15 mouse cellular contexts compared by ENCODE assay signal in genomic region chr17:73060224-73060896, GRCm38 (mm10). TPM values are rescaled to one million over a fixed set of nuclear protein-coding genes. Genes with fewer than 3 reads are reported as not detected.
DNase-seq lines count a peak whose midpoint lies in the region; ATAC-seq and TF ChIP-seq lines count a peak whose summit lies in the region.
"Had no signal": no experiment of that assay in that cellular context is flagged by ENCODE, and none has a peak within 500 bp of the region (broad histone marks: within the 10 kb centered on the region; RNA-seq: fewer than 3 reads in every experiment).

No protein-coding gene starts in this region.

- H3K27ac ChIP-seq in hindbrain, postnatal 0 days, result no peak overlapping the region
- H3K27ac ChIP-seq in hindbrain, embryonic 14.5 days, result no peak overlapping the region
- no peak overlapping the region for H3K27ac ChIP-seq in neural tube, embryonic 15.5 days (replicated peaks)
- peak overlapping the region; percentile 70 for H3K27ac ChIP-seq in kidney, postnatal 0 days
- H3K27ac ChIP-seq: limb, embryonic 12.5 days; midbrain, embryonic 12.5 days had no signal

- 27% methylated on average over 3 of the region's 3 CpGs for WGBS in hindbrain, postnatal 0 days
- WGBS in hindbrain, embryonic 14.5 days, result 47% methylated on average over 3 of the region's 3 CpGs
- 39% methylated on average over 3 of the region's 3 CpGs for WGBS in neural tube, embryonic 15.5 days
- 45% methylated on average over 3 of the region's 3 CpGs for WGBS in kidney, postnatal 0 days

- H3K4me2 ChIP-seq in hindbrain, postnatal 0 days (ENCODE audit: low read depth, low read length), result no peak overlapping the region
- H3K4me2 ChIP-seq in hindbrain, embryonic 14.5 days (replicated peaks), result no peak overlapping the region
- no peak overlapping the region for H3K4me2 ChIP-seq in neural tube, embryonic 15.5 days
- no peak overlapping the region for H3K4me2 ChIP-seq in kidney, postnatal 0 days (ENCODE audit: low read length)
- H3K4me2 ChIP-seq: heart, embryonic 11.5 days; limb, embryonic 12.5 days; midbrain, embryonic 12.5 days had no signal

- ATAC-seq in hindbrain, postnatal 0 days, result peak; percentile 76
- no peak for ATAC-seq in hindbrain, embryonic 14.5 days (ENCODE audit: low FRiP score)
- ATAC-seq in neural tube, embryonic 15.5 days (ENCODE audit: low FRiP score), result no peak
- ATAC-seq in kidney, postnatal 0 days (replicated peaks; ENCODE audit: low FRiP score, low read depth), result peak; percentile 77
- ATAC-seq: forebrain, embryonic 16.5 days had no signal

- peak; percentile 20 for DNase-seq in hindbrain, postnatal 0 days (ENCODE audit: low spot score)
- no peak for DNase-seq in hindbrain, embryonic 14.5 days (ENCODE audit: low spot score)
- peak; percentile 45 for DNase-seq in neural tube, embryonic 10.5 days (ENCODE audit: extremely low spot score, low spot score)
- peak; percentile 84 for DNase-seq in kidney, postnatal 0 days (ENCODE audit: low spot score)
- DNase-seq in yolk sac, embryonic 10.5 days (ENCODE audit: low spot score), result peak; percentile 6
- no peak for DNase-seq in gastrocnemius, postnatal 4 days (ENCODE audit: low spot score in 2 of 2)
- no peak for DNase-seq in urinary bladder, adult 18-20 months (ENCODE audit: low spot score in 2 of 2)
- DNase-seq: cerebellum, adult 11-12 months; layer of hippocampus, adult 9-11 months; right cerebral cortex, postnatal 14 days had no signal

- H3K4me3 ChIP-seq in hindbrain, postnatal 0 days (ENCODE audit: low read length), result no peak overlapping the region
- no peak overlapping the region for H3K4me3 ChIP-seq in hindbrain, embryonic 14.5 days (replicated peaks; ENCODE audit: low read length)
- no peak overlapping the region for H3K4me3 ChIP-seq in neural tube, embryonic 15.5 days (replicated peaks)
- no peak overlapping the region for H3K4me3 ChIP-seq in kidney, postnatal 0 days (replicated peaks; ENCODE audit: low read depth, low read length)
- H3K4me3 ChIP-seq: limb, embryonic 12.5 days; midbrain, embryonic 12.5 days had no signal

- H3K27me3 ChIP-seq in hindbrain, postnatal 0 days (ENCODE audit: insufficient read depth, low read length), result no peaks in the 10 kb centered on the region
- H3K27me3 ChIP-seq in hindbrain, embryonic 14.5 days (ENCODE audit: control insufficient read depth, insufficient read depth, low read length), result no peaks in the 10 kb centered on the region
- no peaks in the 10 kb centered on the region for H3K27me3 ChIP-seq in neural tube, embryonic 15.5 days (replicated peaks)
- no peaks in the 10 kb centered on the region for H3K27me3 ChIP-seq in kidney, postnatal 0 days (ENCODE audit: insufficient read depth, low read length)
- H3K27me3 ChIP-seq: limb, embryonic 12.5 days; midbrain, embryonic 12.5 days had no signal

- no peaks in the 10 kb centered on the region for H3K36me3 ChIP-seq in hindbrain, postnatal 0 days (ENCODE audit: insufficient read depth, low read length)
- no peaks in the 10 kb centered on the region for H3K36me3 ChIP-seq in hindbrain, embryonic 14.5 days (replicated peaks; ENCODE audit: control insufficient read depth, insufficient read depth)
- no peaks in the 10 kb centered on the region for H3K36me3 ChIP-seq in neural tube, embryonic 15.5 days
- no peaks in the 10 kb centered on the region for H3K36me3 ChIP-seq in kidney, postnatal 0 days (ENCODE audit: insufficient read depth, low read length)
- H3K36me3 ChIP-seq: limb, embryonic 12.5 days; midbrain, embryonic 12.5 days had no signal

- H3K4me1 ChIP-seq in hindbrain, postnatal 0 days (ENCODE audit: insufficient read depth, low read length), result 0 out of 2 replicates have a peak, but pooled peaks cover 8% of the 10 kb centered on the region
- no peaks in the 10 kb centered on the region for H3K4me1 ChIP-seq in hindbrain, embryonic 14.5 days (replicated peaks; ENCODE audit: control insufficient read depth, insufficient read depth, low read length)
- H3K4me1 ChIP-seq in neural tube, embryonic 15.5 days, result no peaks in the 10 kb centered on the region
- no peaks in the 10 kb centered on the region for H3K4me1 ChIP-seq in kidney, postnatal 0 days (replicated peaks; ENCODE audit: insufficient read depth, low read length)
- H3K4me1 ChIP-seq: midbrain, embryonic 12.5 days had no signal

- no peaks in the 10 kb centered on the region for H3K9me3 ChIP-seq in hindbrain, postnatal 0 days (ENCODE audit: low read length)
- no peaks in the 10 kb centered on the region for H3K9me3 ChIP-seq in hindbrain, embryonic 14.5 days (ENCODE audit: control insufficient read depth, low read length)
- H3K9me3 ChIP-seq in neural tube, embryonic 15.5 days (replicated peaks), result no peaks in the 10 kb centered on the region
- H3K9me3 ChIP-seq in kidney, postnatal 0 days (replicated peaks; ENCODE audit: low read length), result no peaks in the 10 kb centered on the region
- H3K9me3 ChIP-seq: limb, embryonic 12.5 days; midbrain, embryonic 12.5 days had no signal

- no peak for TF ChIP-seq CTCF in hindbrain, postnatal 0 days (IDR thresholded peaks at IDR 0.05; ENCODE audit: low read depth)
- TF ChIP-seq CTCF in kidney, postnatal 0 days (IDR thresholded peaks at IDR 0.05; ENCODE audit: low read depth), result no peak

- H3K9ac ChIP-seq in hindbrain, postnatal 0 days (replicated peaks; ENCODE audit: low read length), result no peak overlapping the region
- H3K9ac ChIP-seq in hindbrain, embryonic 14.5 days, result no peak overlapping the region
- H3K9ac ChIP-seq in neural tube, embryonic 15.5 days (replicated peaks), result no peak overlapping the region
- H3K9ac ChIP-seq in kidney, postnatal 0 days (ENCODE audit: low read depth, low read length), result no peak overlapping the region
- H3K9ac ChIP-seq: limb, embryonic 12.5 days; midbrain, embryonic 12.5 days had no signal

RNA-seq across cellular contexts. Expression of gene Lclat1, which starts 47.4 kb away (rescaled TPM):
- 37.1 and 47.7 TPM in 2 replicates for total RNA-seq in hindbrain, postnatal 0 days (2014; rRNA removed)
- 8.9 and 9.8 TPM in 2 replicates for polyA plus RNA-seq in hindbrain, postnatal 0 days (2015; fragmentation: Nextera tagmentation; extraction: Ambion mirVana)
- 21.2 and 26.6 TPM in 2 replicates for polyA plus RNA-seq in hindbrain, embryonic 14.5 days (2014; fragmentation: Nextera tagmentation; extraction: Ambion mirVana)
- 12.9 and 14.2 TPM in 2 replicates for polyA plus RNA-seq in neural tube, embryonic 15.5 days (2015; fragmentation: Nextera tagmentation; extraction: Ambion mirVana)
- 12.5 and 14.5 TPM in 2 replicates for polyA plus RNA-seq in kidney, postnatal 0 days (2015; fragmentation: Nextera tagmentation; extraction: Ambion mirVana)
- total RNA-seq in gastrocnemius, postnatal 4 days (2021), result 10 to 100 TPM; 19.6 to 19.7 TPM

Comparison
In these comparisons a context has a peak if more than half of its experiments do, and no peak if none do; other contexts are left out.
1. ATAC-seq: peak in hindbrain, postnatal 0 days (single experiment) and kidney, postnatal 0 days (single experiment); none in hindbrain, embryonic 14.5 days (single experiment) and neural tube, embryonic 15.5 days (single experiment).
2. DNase-seq: peak in hindbrain, postnatal 0 days (single experiment), neural tube, embryonic 10.5 days (single experiment), kidney, postnatal 0 days (single experiment) and yolk sac, embryonic 10.5 days (single experiment); none in hindbrain, embryonic 14.5 days (single experiment), gastrocnemius, postnatal 4 days (0 of 2) and urinary bladder, adult 18-20 months (0 of 2).